Mouse (Mus musculus) kidney, adult 2 months (tissue): ENCODE data around the gene Hmgcl.

Experiments
- CTCF ChIP-seq: fragments of 200-500 bp; conservative IDR thresholded peaks from 2 replicates; pipeline ENCODE4 v1.5.1; 2011; ENCODE audit warnings: low read depth, mild to moderate bottlenecking, control low read depth, low read length, moderate library complexity, mixed read lengths; ENCODE audit not compliant: insufficient read depth, insufficient read length
- POLR2A ChIP-seq: fragments of 200-500 bp; IDR thresholded peaks from one replicate; pipeline ENCODE4 v1.6.1; 2011; ENCODE audit warnings: low read depth, low read length, control low read depth

- no peak for TF ChIP-seq CTCF
- no peak for TF ChIP-seq POLR2A
These were observed 6.9 kb downstream of the Hmgcl start for GRCm38 (mm10) chr4:135953179-135953578.
